Mouse (Mus musculus) C2C12 (cell line): ENCODE measurements around the gene Zfp423. TPM values are rescaled to one million over a fixed set of nuclear protein-coding genes. Genes with fewer than 3 reads are reported as not detected.

ENCODE experiments used
- H3K27me3 ChIP-seq: one replicate; pipeline ENCODE4 v1.6.1; 2011; ENCODE audit not compliant: control insufficient read depth, insufficient read depth, insufficient read length
- H3K36me3 ChIP-seq: one replicate; pipeline ENCODE4 v1.6.1; 2011; ENCODE audit not compliant: control insufficient read depth, insufficient read depth
- H3K4me3 ChIP-seq: one replicate; pipeline ENCODE4 v1.5.1; 2011; ENCODE audit warnings: mild to moderate bottlenecking, control low read depth; ENCODE audit not compliant: poor library complexity, insufficient read depth, severe bottlenecking
- H3K79me2 ChIP-seq: one replicate; pipeline ENCODE4 v1.6.1; 2011; ENCODE audit not compliant: control insufficient read depth, insufficient read depth
- H3K79me3 ChIP-seq: one replicate; pipeline ENCODE4 v1.6.1; 2011; ENCODE audit warnings: low read depth, control low read depth
- H3ac ChIP-seq: one replicate; pipeline ENCODE3; 2011; ENCODE audit warnings: low read depth; ENCODE audit not compliant: control insufficient read depth, insufficient read length
- CEBPB ChIP-seq: IDR thresholded peaks from one replicate; pipeline ENCODE4 v1.6.1; 2011; ENCODE audit warnings: low read depth, mild to moderate bottlenecking, control low read depth, moderate library complexity
- CTCF ChIP-seq: IDR thresholded peaks from one replicate; pipeline ENCODE4 v1.5.1; 2011; ENCODE audit not compliant: control insufficient read depth, insufficient read depth, insufficient read length
- FOSL1 ChIP-seq: IDR thresholded peaks from one replicate; pipeline ENCODE4 v1.8.0; 2011; ENCODE audit warnings: mild to moderate bottlenecking, low read length; ENCODE audit not compliant: poor library complexity, insufficient read depth, severe bottlenecking
- MAX ChIP-seq: IDR thresholded peaks from one replicate; pipeline ENCODE4 v1.6.1; 2011; ENCODE audit warnings: mild to moderate bottlenecking, control low read depth
- MYOD1 ChIP-seq: IDR thresholded peaks from one replicate; pipeline ENCODE4 v1.6.1; 2011; ENCODE audit warnings: low read depth; ENCODE audit not compliant: control insufficient read depth, insufficient read length
- MYOG ChIP-seq: IDR thresholded peaks from one replicate; pipeline ENCODE4 v1.6.1; 2011; ENCODE audit not compliant: control insufficient read depth, insufficient read length; ENCODE audit errors: extremely low read depth
- USF1 ChIP-seq: IDR thresholded peaks from one replicate; pipeline ENCODE4 v1.6.1; 2011; ENCODE audit warnings: low read depth, mild to moderate bottlenecking, control low read depth, moderate library complexity
- polyA plus RNA-seq: library from polyadenylated mRNA; unstranded; fragments of >200 nt; fragmentation: generic; extraction: Trizol; gene quantifications from one replicate; pipeline ENCODE4 v1.2.1, GENCODE M21; 2012; ENCODE audit warnings: missing spikeins

Zfp423 gene
- polyA plus RNA-seq, 1 experiment = 0.14 TPM

DNA sequence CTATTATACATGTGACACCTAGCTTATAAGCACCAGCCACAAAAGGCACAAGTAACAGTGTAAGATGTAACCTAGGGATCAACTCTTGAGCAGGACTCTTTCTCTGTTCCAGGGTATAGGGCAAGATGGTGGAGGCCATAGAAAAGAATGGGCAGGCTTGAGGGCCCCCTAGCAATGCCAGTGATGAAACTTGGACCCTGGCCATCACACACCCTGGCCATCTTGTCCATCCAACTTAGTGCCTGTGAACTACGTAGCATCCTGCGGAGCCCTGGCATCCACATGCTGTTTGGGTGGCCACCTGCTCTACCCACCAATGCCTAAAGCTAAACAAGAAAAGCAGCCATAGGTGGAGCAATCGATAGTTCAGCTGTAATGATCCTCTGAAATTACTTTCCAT is 254.6 kb downstream of the Zfp423 start:
- no peaks in the 10 kb centered on the region for H3K27me3 ChIP-seq

DNA sequence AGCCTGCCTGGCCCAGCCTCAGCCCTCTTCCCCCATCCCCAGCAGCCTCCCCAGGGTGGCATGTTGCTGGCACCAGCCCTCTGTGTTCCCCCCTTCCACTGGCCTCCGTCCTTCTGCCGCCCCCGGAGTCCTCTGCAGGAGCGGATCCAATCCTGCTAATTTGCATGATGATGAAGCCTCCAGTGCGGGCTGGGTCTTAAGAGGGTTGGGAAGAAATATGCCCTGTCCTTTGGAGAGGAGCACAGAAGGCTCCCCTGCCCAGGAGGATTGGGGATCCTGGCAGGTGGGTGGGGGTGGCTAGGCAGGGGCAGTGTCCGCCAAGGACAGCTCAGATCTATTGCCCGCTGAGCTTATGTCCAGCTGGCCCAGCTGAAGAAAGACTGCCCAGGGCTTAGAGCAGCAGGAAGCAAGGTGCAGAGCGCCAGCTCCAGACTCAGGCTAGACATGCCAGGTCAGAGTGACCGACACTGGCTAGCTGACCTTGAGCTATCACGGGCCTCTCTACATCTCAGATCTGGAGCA is 256.5 kb downstream of the Zfp423 start:
- TF ChIP-seq MYOG = no peak
- TF ChIP-seq CTCF = no peak
- no peak for TF ChIP-seq USF1
- no peak for TF ChIP-seq MYOD1
- TF ChIP-seq FOSL1 = no peak
- no peak for TF ChIP-seq CEBPB
- TF ChIP-seq MAX = no peak
- no peaks in the 10 kb centered on the region for H3K27me3 ChIP-seq
- no peaks in the 10 kb centered on the region for H3K79me3 ChIP-seq

More for the DNA sequence above, 254.6 kb downstream of the Zfp423 start:
- no peak for TF ChIP-seq CTCF
- no peak for TF ChIP-seq CEBPB
- no peak for TF ChIP-seq MAX
- TF ChIP-seq USF1 = no peak
- no peak for TF ChIP-seq MYOG
- no peak for TF ChIP-seq FOSL1
- no peak for TF ChIP-seq MYOD1
- Histone ChIP-seq H3K4me3 (no peak overlapping the region), H3K36me3 (no peaks in the 10 kb centered on the region), H3ac (no peak overlapping the region), H3K79me3 (no peaks in the 10 kb centered on the region), H3K79me2 (no peaks in the 10 kb centered on the region)

DNA sequence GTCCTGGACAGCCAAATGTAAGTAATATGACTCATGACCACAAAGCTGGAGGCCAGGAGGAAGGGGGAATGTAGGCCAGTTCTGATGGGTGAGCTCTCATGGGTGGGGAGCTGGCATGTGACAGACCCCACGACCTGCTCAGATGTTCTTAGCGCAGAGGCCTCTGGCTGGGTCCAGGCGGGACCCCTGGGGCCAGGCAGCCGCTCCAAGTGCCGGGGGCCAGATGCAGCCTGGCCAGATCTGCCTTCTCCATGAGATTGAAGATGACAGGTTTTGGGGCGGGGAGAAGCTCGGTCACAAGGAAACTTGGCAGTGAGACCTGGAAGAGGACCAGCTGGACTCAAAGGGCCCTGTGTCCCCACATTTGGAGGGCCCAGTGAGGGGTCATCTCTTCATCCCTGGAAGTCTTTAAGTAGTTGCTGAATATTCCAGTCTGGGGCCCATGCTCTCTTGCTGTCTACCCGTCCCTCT is 257.3 kb downstream of the Zfp423 start:
- Histone ChIP-seq H3K4me3 (no peak overlapping the region), H3K79me3 (no peaks in the 10 kb centered on the region), H3K79me2 (no peaks in the 10 kb centered on the region), H3K36me3 (no peaks in the 10 kb centered on the region), H3ac (no peak overlapping the region), H3K27me3 (no peaks in the 10 kb centered on the region)
- no peak for TF ChIP-seq MAX
- TF ChIP-seq MYOD1 = peak; percentile 1
- TF ChIP-seq USF1 = peak; percentile 5

More for the DNA sequence above, 256.5 kb downstream of the Zfp423 start:
- no peaks in the 10 kb centered on the region for H3K79me2 ChIP-seq
- no peak overlapping the region for H3K4me3 ChIP-seq
- no peak overlapping the region for H3ac ChIP-seq
- H3K36me3 ChIP-seq = no peaks in the 10 kb centered on the region

DNA sequence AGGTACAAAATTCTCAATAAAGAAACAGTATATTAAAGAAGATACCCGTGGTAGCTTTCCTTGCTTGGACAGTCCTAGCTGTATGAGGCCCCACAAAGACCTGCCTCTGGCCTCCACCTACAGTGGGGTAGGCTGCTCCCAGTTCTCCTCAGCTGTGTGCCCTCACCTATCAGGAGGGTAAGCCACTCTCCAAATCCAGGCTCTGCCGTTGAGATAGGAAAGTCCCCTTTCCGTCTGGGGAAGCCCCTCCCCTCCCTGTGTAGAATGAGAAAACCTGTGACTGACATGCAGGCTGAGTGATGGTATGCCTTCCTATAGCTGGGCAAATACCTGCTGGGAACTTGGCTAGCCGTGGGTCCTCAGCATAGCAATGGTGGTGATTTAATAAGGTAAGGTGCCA is 257.8 kb downstream of the Zfp423 start:
- Histone ChIP-seq H3K79me3 (no peaks in the 10 kb centered on the region), H3ac (no peak overlapping the region), H3K27me3 (no peaks in the 10 kb centered on the region), H3K79me2 (no peaks in the 10 kb centered on the region), H3K36me3 (no peaks in the 10 kb centered on the region), H3K4me3 (no peak overlapping the region)
- TF ChIP-seq USF1 (no peak), MYOD1 (no peak), CTCF (no peak), MAX (no peak), FOSL1 (no peak), CEBPB (no peak), MYOG (no peak)

DNA sequence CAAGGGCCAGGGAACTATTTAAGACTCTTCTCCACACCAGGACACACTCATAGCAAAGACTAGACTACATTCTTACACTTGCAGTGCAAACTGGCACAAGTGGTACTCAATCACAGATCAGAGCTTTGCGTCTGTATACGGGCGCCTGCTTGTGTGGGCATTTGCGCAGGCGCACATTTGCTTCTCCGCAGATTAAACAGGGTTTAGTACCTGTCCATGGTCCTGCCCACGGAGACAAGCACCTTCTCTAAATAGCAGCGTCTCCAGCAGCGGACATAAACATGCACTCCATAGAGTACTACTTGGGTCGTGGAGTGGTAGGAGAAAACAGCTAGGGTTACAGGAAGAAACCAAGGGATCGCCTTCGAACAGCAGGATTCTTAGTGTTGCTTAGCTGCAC is 259.1 kb downstream of the Zfp423 start:
- Histone ChIP-seq H3K27me3 (no peaks in the 10 kb centered on the region), H3K79me2 (no peaks in the 10 kb centered on the region), H3K4me3 (no peak overlapping the region), H3ac (no peak overlapping the region), H3K36me3 (no peaks in the 10 kb centered on the region), H3K79me3 (no peaks in the 10 kb centered on the region)
- no peak for TF ChIP-seq MAX
- TF ChIP-seq MYOD1 = no peak
- TF ChIP-seq MYOG = no peak

DNA sequence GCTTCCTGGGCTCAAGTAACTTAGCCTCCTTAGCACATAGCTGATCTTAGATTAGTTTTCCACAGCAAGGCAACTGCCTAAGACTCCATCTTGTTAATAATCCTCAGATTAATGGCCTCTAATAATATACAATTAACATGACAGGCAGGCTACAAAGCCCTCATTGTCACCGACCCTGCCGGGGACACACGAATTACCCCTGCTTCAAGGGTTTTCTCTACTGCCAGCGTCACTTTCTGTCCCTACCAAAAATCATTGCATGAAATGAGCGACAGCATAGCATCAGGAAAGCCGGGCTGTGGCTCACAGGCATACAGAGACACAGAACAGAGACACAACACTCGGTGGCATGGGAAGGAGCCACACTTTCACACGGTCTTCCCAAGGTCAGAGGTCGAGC is 262.3 kb downstream of the Zfp423 start:
- TF ChIP-seq MYOG (no peak), FOSL1 (no peak), CEBPB (no peak), USF1 (no peak), MAX (no peak), CTCF (no peak), MYOD1 (no peak)
- H3K36me3 ChIP-seq = no peaks in the 10 kb centered on the region
- no peaks in the 10 kb centered on the region for H3K79me3 ChIP-seq
- no peaks in the 10 kb centered on the region for H3K79me2 ChIP-seq
- no peak overlapping the region for H3K4me3 ChIP-seq
- peaks cover 2% of the 10 kb centered on the region for H3K27me3 ChIP-seq
- no peak overlapping the region for H3ac ChIP-seq
